24 mouse cellular contexts compared by ENCODE assay signal in genomic region chr5:17850582-17850981, GRCm38 (mm10). TPM values are rescaled to one million over a fixed set of nuclear protein-coding genes. Genes with fewer than 3 reads are reported as not detected.
DNase-seq lines count a peak whose midpoint lies in the region; ATAC-seq and TF ChIP-seq lines count a peak whose summit lies in the region.
"Had no signal": no experiment of that assay in that cellular context is flagged by ENCODE, and none has a peak within 500 bp of the region (broad histone marks: within the 10 kb centered on the region; RNA-seq: fewer than 3 reads in every experiment).

No protein-coding gene starts in this region.

- no peaks in the 10 kb centered on the region for H3K27me3 ChIP-seq in liver, embryonic 14.5 days (ENCODE audit: control insufficient read depth, insufficient read depth, low read length)
- H3K27me3 ChIP-seq in liver, embryonic 12.5 days (replicated peaks) = no peaks in the 10 kb centered on the region
- H3K27me3 ChIP-seq: embryonic facial prominence, embryonic 12.5 days; heart, embryonic 15.5 days; lung, embryonic 15.5 days; midbrain, embryonic 12.5 days; stomach, embryonic 15.5 days had no signal

- H3K9ac ChIP-seq in liver, embryonic 14.5 days (replicated peaks) = no peak overlapping the region
- no peak overlapping the region for H3K9ac ChIP-seq in liver, embryonic 12.5 days
- H3K9ac ChIP-seq: embryonic facial prominence, embryonic 12.5 days; heart, embryonic 15.5 days; hindbrain, embryonic 14.5 days; lung, embryonic 15.5 days; midbrain, embryonic 12.5 days; stomach, embryonic 15.5 days had no signal

- peak; percentile 40 for TF ChIP-seq CTCF in liver, embryonic 14.5 days (IDR thresholded peaks at IDR 0.05; ENCODE audit: low read depth)

- peak; percentile 52 for ATAC-seq in liver, embryonic 14.5 days (ENCODE audit: insufficient read depth)
- no peak for ATAC-seq in liver, embryonic 12.5 days
- peak; percentile 80 for ATAC-seq in megakaryocyte-erythroid progenitor cell, adult 5-6 weeks (replicated peaks; ENCODE audit: low FRiP score, low TSS enrichment, poor library complexity, severe bottlenecking)

- no peak overlapping the region for H3K27ac ChIP-seq in liver, embryonic 14.5 days
- H3K27ac ChIP-seq in liver, embryonic 12.5 days = no peak overlapping the region
- H3K27ac ChIP-seq: embryonic facial prominence, embryonic 12.5 days; forebrain, embryonic 10.5 days; hindbrain, embryonic 14.5 days; limb, embryonic 10.5 days; lung, embryonic 15.5 days; midbrain, embryonic 12.5 days; stomach, embryonic 15.5 days had no signal

- 65% methylated on average over 2 of the region's 2 CpGs for WGBS in liver, embryonic 14.5 days (ENCODE audit: insufficient replicate concordance)
- 60% methylated on average over 2 of the region's 2 CpGs for WGBS in liver, embryonic 12.5 days (ENCODE audit: insufficient replicate concordance)

- TF ChIP-seq EP300 in liver, embryonic 14.5 days (IDR thresholded peaks at IDR 0.05; ENCODE audit: low read depth) = no peak

- no peak overlapping the region for H3K4me3 ChIP-seq in liver, embryonic 14.5 days (ENCODE audit: insufficient read depth in 1 of 2, low read depth in 2 of 2, low read length in 2 of 2)
- no peak overlapping the region for H3K4me3 ChIP-seq in liver, embryonic 12.5 days
- H3K4me3 ChIP-seq: embryonic facial prominence, embryonic 12.5 days; forebrain, embryonic 10.5 days; heart, embryonic 15.5 days; limb, embryonic 10.5 days; lung, embryonic 15.5 days; midbrain, embryonic 12.5 days; stomach, embryonic 15.5 days had no signal

- no peak overlapping the region for H3K4me2 ChIP-seq in liver, embryonic 14.5 days (ENCODE audit: low read depth)
- H3K4me2 ChIP-seq in liver, embryonic 12.5 days = no peak overlapping the region
- H3K4me2 ChIP-seq: embryonic facial prominence, embryonic 12.5 days; heart, embryonic 15.5 days; hindbrain, embryonic 14.5 days; lung, embryonic 15.5 days; midbrain, embryonic 12.5 days; stomach, embryonic 15.5 days had no signal

- DNase-seq in heart, adult 11 months = peak; percentile 89
- DNase-seq in heart, adult 8-10 months (ENCODE audit: low spot score) = no peak
- DNase-seq in liver, embryonic 14.5 days (ENCODE audit: low read depth in 3 of 3, low spot score in 3 of 3) = no peak
- DNase-seq in WW6 (ENCODE audit: low read depth, low spot score) (peak; percentile 0), adipocyte (ENCODE audit: low spot score) (no peak)
- no peak for DNase-seq in spleen, postnatal 4 days (ENCODE audit: low spot score in 2 of 2)
- DNase-seq: B cell, adult 2 months; cerebellum, adult 11-12 months; kidney, adult 11 months; kidney, postnatal 4 days; layer of hippocampus, postnatal 36 days; retina, postnatal 1 day; thymus, postnatal 14 days had no signal

- H3K36me3 ChIP-seq in liver, embryonic 14.5 days (replicated peaks; ENCODE audit: control insufficient read depth, insufficient read depth, low read depth) = no peaks in the 10 kb centered on the region
- no peaks in the 10 kb centered on the region for H3K36me3 ChIP-seq in liver, embryonic 12.5 days
- H3K36me3 ChIP-seq: embryonic facial prominence, embryonic 12.5 days; forebrain, embryonic 10.5 days; G1E; heart, embryonic 15.5 days; limb, embryonic 10.5 days; lung, embryonic 15.5 days; midbrain, embryonic 12.5 days; stomach, embryonic 15.5 days had no signal

- H3K4me1 ChIP-seq in liver, embryonic 14.5 days (replicated peaks; ENCODE audit: control insufficient read depth in 2 of 2, insufficient read depth in 2 of 2, low read length in 1 of 2) = no peaks in the 10 kb centered on the region
- no peaks in the 10 kb centered on the region for H3K4me1 ChIP-seq in liver, embryonic 12.5 days
- H3K4me1 ChIP-seq: embryonic facial prominence, embryonic 12.5 days; forebrain, embryonic 10.5 days; limb, embryonic 10.5 days; lung, embryonic 15.5 days; midbrain, embryonic 12.5 days; stomach, embryonic 15.5 days had no signal

- no peaks in the 10 kb centered on the region for H3K9me3 ChIP-seq in liver, embryonic 14.5 days (ENCODE audit: control insufficient read depth, low read length)
- no peaks in the 10 kb centered on the region for H3K9me3 ChIP-seq in liver, embryonic 12.5 days (replicated peaks)
- H3K9me3 ChIP-seq: embryonic facial prominence, embryonic 12.5 days; forebrain, embryonic 10.5 days; G1E; heart, embryonic 15.5 days; limb, embryonic 10.5 days; lung, embryonic 15.5 days; midbrain, embryonic 12.5 days; stomach, embryonic 15.5 days had no signal

RNA-seq across cellular contexts. Expression of gene Cd36, which starts 38.0 kb away (rescaled TPM):
- 1,000 to 10,000 TPM; 1,805 to 2,010 (median 1,953) TPM for total RNA-seq in heart, adult 8-10 months (2022)
- polyA plus RNA-seq in liver, embryonic 14.5 days (2012; rRNA removed) = 5.2 and 9.3 TPM in 2 replicates
- polyA plus RNA-seq in liver, embryonic 14.5 days (2014; fragmentation: Nextera tagmentation; extraction: Ambion mirVana) = 23.0 and 25.9 TPM in 2 replicates
- polyA plus RNA-seq in liver, embryonic 12.5 days (2016; fragmentation: Nextera tagmentation; extraction: Ambion mirVana) = 10.3 and 11.0 TPM in 2 replicates
- 2.8 and 4.1 TPM in 2 replicates for total RNA-seq in megakaryocyte-erythroid progenitor cell, adult 5-6 weeks (2014; fragmentation: Nextera tagmentation)
- total RNA-seq in megakaryocyte-erythroid progenitor cell, adult 5-6 weeks (2017) = 8.0 and 8.9 TPM in 2 replicates
- polyA plus RNA-seq: G1E had no signal

Comparison
In these comparisons a context has a peak if more than half of its experiments do, and no peak if none do; other contexts are left out.
1. DNase-seq: peak in heart, adult 11 months (single experiment) and WW6 (single experiment); none in heart, adult 8-10 months (single experiment), liver, embryonic 14.5 days (0 of 3), spleen, postnatal 4 days (0 of 2) and adipocyte (single experiment).
2. RNA of gene Cd36, which starts 38.0 kb away (total RNA-seq): 1,805 to 2,010 TPM in heart, adult 8-10 months; 2.8 to 8.9 TPM in megakaryocyte-erythroid progenitor cell, adult 5-6 weeks; every median in the first group is over 100 times any median in the second.